In the genomic region with DNA sequence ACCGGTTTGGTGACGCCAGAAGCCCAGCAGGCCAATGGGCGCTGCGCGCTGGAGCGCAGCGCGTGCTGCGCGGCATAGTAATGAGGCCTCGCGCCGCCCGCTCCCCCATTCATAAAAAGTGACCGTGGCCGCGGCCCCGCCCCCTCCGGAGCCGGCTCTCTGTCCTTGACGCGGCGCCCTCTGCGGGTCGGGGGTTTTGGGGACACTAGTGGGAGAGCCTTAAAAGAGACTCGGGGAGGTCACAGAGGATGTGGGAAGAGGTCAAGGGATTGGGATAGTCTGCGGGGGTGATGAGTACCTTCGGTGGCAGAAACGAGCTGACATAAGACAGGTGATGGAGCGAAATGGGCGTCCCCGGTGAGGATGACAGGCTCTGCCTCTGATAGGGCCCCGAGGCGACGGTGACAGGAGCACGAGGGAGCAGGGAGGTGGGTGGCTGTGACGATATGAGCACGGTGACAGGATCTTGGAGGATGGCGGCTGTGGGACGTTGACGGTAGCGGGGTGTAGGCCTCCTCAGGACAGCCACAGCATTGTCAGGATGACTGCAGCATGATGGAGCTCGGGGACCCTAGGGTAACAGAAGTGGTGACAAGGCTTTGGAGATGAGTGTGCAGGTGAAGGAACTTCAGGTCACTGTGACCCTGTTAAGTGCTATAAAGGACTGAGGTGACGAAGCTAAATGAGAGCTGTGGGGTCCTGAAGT, we compare ENCODE assay signal across 7 mouse cellular contexts. TPM values are rescaled to one million over a fixed set of nuclear protein-coding genes. Genes with fewer than 3 reads are reported as not detected.
DNase-seq lines count a peak whose midpoint lies in the region; ATAC-seq lines count a peak whose summit lies in the region.

No protein-coding gene starts in this region.

- ATAC-seq in intestine, embryonic 16.5 days = peak; percentile 87

- peaks cover 8% of the 10 kb centered on the region for H3K27me3 ChIP-seq in intestine, embryonic 16.5 days (replicated peaks; ENCODE audit: control insufficient read depth, insufficient read depth, low read length)
- H3K27me3 ChIP-seq in midbrain, embryonic 10.5 days (ENCODE audit: low read depth, poor library complexity, severe bottlenecking) = peaks cover 80% of the 10 kb centered on the region

- peak; percentile 88 for DNase-seq in adrenal gland, adult 2 months
- DNase-seq in embryo, embryonic 11.5 days (ENCODE audit: low read depth, low spot score) = peak; percentile 71
- peak; percentile 71 to 80 for DNase-seq in gastrocnemius, postnatal 4 days (ENCODE audit: low spot score in 2 of 2)
- DNase-seq in left cerebral cortex, postnatal 36 days (ENCODE audit: low spot score in 2 of 2) = peak; percentile 82 to 87
- DNase-seq in midbrain, embryonic 10.5 days (ENCODE audit: low spot score) = peak; percentile 83
- DNase-seq in skeletal muscle tissue, adult 2 months (ENCODE audit: low read depth, low spot score) = peak; percentile 63

- no peaks in the 10 kb centered on the region for H3K9me3 ChIP-seq in intestine, embryonic 16.5 days (ENCODE audit: control insufficient read depth, low read length)
- H3K9me3 ChIP-seq in midbrain, embryonic 10.5 days (replicated peaks) = no peaks in the 10 kb centered on the region

- H3K4me1 ChIP-seq in intestine, embryonic 16.5 days (ENCODE audit: control insufficient read depth, insufficient read depth, low read length) = peaks cover 13% of the 10 kb centered on the region
- H3K4me1 ChIP-seq in midbrain, embryonic 10.5 days = peaks cover 34% of the 10 kb centered on the region

- H3K36me3 ChIP-seq in intestine, embryonic 16.5 days (ENCODE audit: control insufficient read depth, insufficient read depth, low read length) = no peaks in the 10 kb centered on the region
- no peaks in the 10 kb centered on the region for H3K36me3 ChIP-seq in midbrain, embryonic 10.5 days

- H3K4me2 ChIP-seq in intestine, embryonic 16.5 days (ENCODE audit: low read depth, low read length) = peak overlapping the region; percentile 84

- peak overlapping the region; percentile 55 for H3K9ac ChIP-seq in intestine, embryonic 16.5 days (ENCODE audit: low read depth, low read length)

- WGBS in intestine, embryonic 16.5 days = 2% methylated on average over 44 of the region's 44 CpGs
- 2% methylated on average over 44 of the region's 44 CpGs for WGBS in midbrain, embryonic 10.5 days

- peak overlapping the region; percentile 61 for H3K4me3 ChIP-seq in intestine, embryonic 16.5 days (ENCODE audit: low read length)
- peak overlapping the region; percentile 75 for H3K4me3 ChIP-seq in midbrain, embryonic 10.5 days

- no peak overlapping the region for H3K27ac ChIP-seq in intestine, embryonic 16.5 days (ENCODE audit: low read length)
- peak overlapping the region; percentile 70; the same call in 1 of the 2 replicates for H3K27ac ChIP-seq in midbrain, embryonic 10.5 days (replicated peaks)

- intact Hi-C loops in left cerebral cortex, postnatal 36 days (cut with DNase I) = loop anchor here (5.0 to 10.0 kb wide), 2 partner anchors 200 to 268 kb away; partner anchors contain the start of gene Ahdc1

RNA-seq across cellular contexts. Expression of gene Gpr3, which starts 0.4 kb away (rescaled TPM):
- under 1 TPM; 0.17 to 0.21 TPM for total RNA-seq in adrenal gland, adult 2 months (2021)
- polyA plus RNA-seq in adrenal gland, adult 2 months (2012; rRNA removed) = 0.49 and 1.1 TPM in 2 replicates
- not detected for total RNA-seq in gastrocnemius, postnatal 4 days (2021)
- polyA plus RNA-seq in intestine, embryonic 16.5 days (2015; fragmentation: Nextera tagmentation; extraction: Ambion mirVana) = 0.05 and 0.24 TPM in 2 replicates
- 1 to 10 TPM; 8.1 to 8.5 TPM for total RNA-seq in left cerebral cortex, postnatal 36 days (2021)
- 0.17 and 0.35 TPM in 2 replicates for polyA plus RNA-seq in midbrain, embryonic 10.5 days (2016; fragmentation: Nextera tagmentation; extraction: Ambion mirVana)

RNA-seq across cellular contexts. Expression of gene Cd164l2, which starts 0.8 kb away (rescaled TPM):
- 1 to 10 TPM; 1.6 to 4.0 TPM for total RNA-seq in adrenal gland, adult 2 months (2021)
- 2.5 and 5.6 TPM in 2 replicates for polyA plus RNA-seq in adrenal gland, adult 2 months (2012; rRNA removed)
- total RNA-seq in gastrocnemius, postnatal 4 days (2021) = under 1 TPM in 1 of 2 experiments, not detected in 1; 0.74 TPM
- 1.6 and 2.0 TPM in 2 replicates for polyA plus RNA-seq in intestine, embryonic 16.5 days (2015; fragmentation: Nextera tagmentation; extraction: Ambion mirVana)
- 1 to 10 TPM; 4.9 to 10.0 TPM for total RNA-seq in left cerebral cortex, postnatal 36 days (2021)
- 0.99 and 1.7 TPM in 2 replicates for polyA plus RNA-seq in midbrain, embryonic 10.5 days (2016; fragmentation: Nextera tagmentation; extraction: Ambion mirVana)

RNA-seq across cellular contexts. Expression of gene Map3k6, which starts 27.9 kb away (rescaled TPM):
- total RNA-seq in adrenal gland, adult 2 months (2021) = 10 to 100 TPM; 22.4 to 22.9 TPM
- 17.5 and 17.6 TPM in 2 replicates for polyA plus RNA-seq in adrenal gland, adult 2 months (2012; rRNA removed)
- total RNA-seq in gastrocnemius, postnatal 4 days (2021) = 1 to 10 TPM; 2.3 to 2.6 TPM
- 2.4 and 2.8 TPM in 2 replicates for polyA plus RNA-seq in intestine, embryonic 16.5 days (2015; fragmentation: Nextera tagmentation; extraction: Ambion mirVana)
- total RNA-seq in left cerebral cortex, postnatal 36 days (2021) = 1 to 10 TPM; 6.8 to 8.1 TPM
- 2.6 and 3.0 TPM in 2 replicates for polyA plus RNA-seq in midbrain, embryonic 10.5 days (2016; fragmentation: Nextera tagmentation; extraction: Ambion mirVana)

RNA-seq across cellular contexts. Expression of gene Sytl1, which starts 50.2 kb away (rescaled TPM):
- 1 to 10 TPM; 1.4 to 1.9 TPM for total RNA-seq in adrenal gland, adult 2 months (2021)
- 2.2 and 2.8 TPM in 2 replicates for polyA plus RNA-seq in adrenal gland, adult 2 months (2012; rRNA removed)
- total RNA-seq in gastrocnemius, postnatal 4 days (2021) = 1 to 10 TPM; 1.0 TPM
- polyA plus RNA-seq in intestine, embryonic 16.5 days (2015; fragmentation: Nextera tagmentation; extraction: Ambion mirVana) = 3.0 and 4.0 TPM in 2 replicates
- 1 to 10 TPM; 2.2 to 2.3 TPM for total RNA-seq in left cerebral cortex, postnatal 36 days (2021)
- 1.3 and 1.5 TPM in 2 replicates for polyA plus RNA-seq in midbrain, embryonic 10.5 days (2016; fragmentation: Nextera tagmentation; extraction: Ambion mirVana)

Comparison
In these comparisons a context has a peak if more than half of its experiments do, and no peak if none do; other contexts are left out.
1. RNA of gene Gpr3, which starts 0.4 kb away (total RNA-seq): 8.1 to 8.5 TPM in left cerebral cortex, postnatal 36 days; 0.17 to 0.21 TPM in adrenal gland, adult 2 months and not detected in gastrocnemius, postnatal 4 days; every median in the first group is over 4 times any median in the second.
2. Peak in every context shown above with its lines, with median percentiles within 50 percentile points of each other: DNase-seq.